Mouse (Mus musculus) MEL (cell line): Measurements from ENCODE around the gene Myo10. TPM values are rescaled to one million over a fixed set of nuclear protein-coding genes. Genes with fewer than 3 reads are reported as not detected.

Experiments used
- DNase-seq: peaks from one replicate; pipeline ENCODE4 v3.0.0; 2011; ENCODE audit warnings: low read depth, low spot score
- H3K27ac ChIP-seq: 2 replicates; pipeline ENCODE4 v1.5.1; 2012; ENCODE audit warnings: low read depth, mild to moderate bottlenecking, control low read depth, low read length, moderate library complexity; ENCODE audit not compliant: control insufficient read depth
- H3K27me3 ChIP-seq, 2 experiments: fragments of 150-350 bp in 1 of 2; sonication (generic) in 1 of 2; 2 replicates each; pipeline ENCODE4 v1.6.1; 2012; ENCODE audit warnings: low read length in 2 of 2, mild to moderate bottlenecking in 2 of 2, improper control_type of control experiment in 1 of 2, moderate library complexity in 1 of 2; ENCODE audit not compliant: insufficient read depth in 2 of 2, control insufficient read depth in 1 of 2
- H3K36me3 ChIP-seq, 2 experiments: 2 replicates each; pipeline ENCODE4 v1.6.1; 2012 to 2014; ENCODE audit warnings: low read length in 2 of 2, improper control_type of control experiment in 1 of 2, inconsistent platforms in 1 of 2, mild to moderate bottlenecking in 1 of 2; ENCODE audit not compliant: insufficient read depth in 2 of 2, control insufficient read depth in 1 of 2
- H3K4me1 ChIP-seq, 2 experiments: fragments of 150-350 bp in 1 of 2; sonication (generic) in 1 of 2; 2 replicates each; pipeline ENCODE4 v1.6.1; 2012; ENCODE audit warnings: low read length in 2 of 2, improper control_type of control experiment in 1 of 2, mild to moderate bottlenecking in 1 of 2; ENCODE audit not compliant: insufficient read depth in 2 of 2, control insufficient read depth in 1 of 2
- H3K4me3 ChIP-seq, 2 experiments: fragments of 150-350 bp in 1 of 2; sonication (generic) in 1 of 2; 2 replicates each; pipeline ENCODE4 v1.5.1; 2012; ENCODE audit warnings: low read depth in 2 of 2, low read length in 2 of 2, mild to moderate bottlenecking in 2 of 2, moderate library complexity in 2 of 2, control low read depth in 1 of 2, improper control_type of control experiment in 1 of 2; ENCODE audit not compliant: control insufficient read depth in 1 of 2, insufficient read depth in 1 of 2
- H3K79me2 ChIP-seq: 2 replicates; pipeline ENCODE4 v1.6.1; 2012; ENCODE audit warnings: mild to moderate bottlenecking, low read length, moderate library complexity; ENCODE audit not compliant: control insufficient read depth, poor library complexity, insufficient read depth
- H3K9ac ChIP-seq: 2 replicates; pipeline ENCODE4 v1.6.1; 2012; ENCODE audit warnings: low read depth, mild to moderate bottlenecking, control low read depth, low read length, moderate library complexity; ENCODE audit not compliant: control insufficient read depth, poor library complexity, severe bottlenecking
- H3K9me3 ChIP-seq: fragments of 150-350 bp; sonication (generic); replicated peaks from 2 replicates; pipeline ENCODE4 v1.6.1; 2012; ENCODE audit warnings: mild to moderate bottlenecking, low read length, improper control_type of control experiment, moderate library complexity; ENCODE audit not compliant: insufficient read depth
- CHD1 ChIP-seq: IDR thresholded peaks from 2 replicates; pipeline ENCODE4 v1.6.1; 2012; ENCODE audit warnings: low read depth, mild to moderate bottlenecking, inconsistent platforms, low read length, improper control_type of control experiment
- CHD2 ChIP-seq: IDR thresholded peaks from 2 replicates; pipeline ENCODE4 v1.6.1; 2011; ENCODE audit warnings: low read length, improper control_type of control experiment
- ELF1 ChIP-seq: IDR thresholded peaks from 2 replicates; pipeline ENCODE4 v1.6.1; 2014; ENCODE audit warnings: low read depth, mild to moderate bottlenecking, inconsistent platforms, low read length, improper control_type of control experiment, moderate library complexity
- EP300 ChIP-seq, 2 experiments: IDR thresholded peaks; 2 replicates each; pipeline ENCODE4 v1.6.1; 2011; ENCODE audit warnings: improper control_type of control experiment in 2 of 2, low read length in 2 of 2, low read depth in 1 of 2, mild to moderate bottlenecking in 1 of 2
- ETS1 ChIP-seq: IDR thresholded peaks from 2 replicates; pipeline ENCODE4 v1.6.1; 2012; ENCODE audit warnings: low read depth, mild to moderate bottlenecking, inconsistent platforms, low read length, improper control_type of control experiment, moderate library complexity
- GABPA ChIP-seq: IDR thresholded peaks from 2 replicates; pipeline ENCODE4 v1.6.1; 2012; ENCODE audit warnings: low read depth, mild to moderate bottlenecking, inconsistent platforms, low read length, improper control_type of control experiment, moderate library complexity
- GATA1 ChIP-seq: IDR thresholded peaks from 2 replicates; pipeline ENCODE4 v1.6.1; 2011; ENCODE audit warnings: low read depth, low read length, improper control_type of control experiment
- JUND ChIP-seq: IDR thresholded peaks from 2 replicates; pipeline ENCODE4 v1.6.1; 2011; ENCODE audit warnings: low read depth, mild to moderate bottlenecking, improper control_type of control experiment, low read length
- KAT2A ChIP-seq: conservative IDR thresholded peaks from 2 replicates; pipeline ENCODE4 v1.6.1; 2012; ENCODE audit warnings: low read depth, low read length, improper control_type of control experiment, inconsistent platforms
- MAZ ChIP-seq: IDR thresholded peaks from 2 replicates; pipeline ENCODE4 v1.6.1; 2012; ENCODE audit warnings: low read depth, mild to moderate bottlenecking, inconsistent platforms, low read length, improper control_type of control experiment
- MEF2A ChIP-seq: IDR thresholded peaks from 2 replicates; pipeline ENCODE4 v1.6.1; 2014; ENCODE audit warnings: low read depth, mild to moderate bottlenecking, inconsistent platforms, low read length, improper control_type of control experiment; ENCODE audit not compliant: poor library complexity, insufficient replicate concordance, severe bottlenecking; ENCODE audit errors: extremely low read depth
- MXI1 ChIP-seq: IDR thresholded peaks from 2 replicates; pipeline ENCODE4 v1.6.1; 2011; ENCODE audit warnings: mild to moderate bottlenecking, low read depth, low read length, improper control_type of control experiment
- MYB ChIP-seq: IDR thresholded peaks from 2 replicates; pipeline ENCODE4 v1.6.1; 2011; ENCODE audit warnings: mild to moderate bottlenecking, low read depth, low read length, improper control_type of control experiment
- MYC ChIP-seq: IDR thresholded peaks from 2 replicates; pipeline ENCODE4 v1.6.1; 2011; ENCODE audit warnings: low read depth, mild to moderate bottlenecking, low read length, improper control_type of control experiment, moderate library complexity
- NELFE ChIP-seq: IDR thresholded peaks from 2 replicates; pipeline ENCODE4 v1.6.1; 2011; ENCODE audit warnings: low read depth, low read length, improper control_type of control experiment
- NRF1 ChIP-seq: IDR thresholded peaks from 2 replicates; pipeline ENCODE4 v1.6.1; 2014; ENCODE audit warnings: low read depth, mild to moderate bottlenecking, inconsistent platforms, low read length, improper control_type of control experiment, moderate library complexity; ENCODE audit not compliant: poor library complexity, insufficient read depth, severe bottlenecking
- POLR2A ChIP-seq, 2 experiments: IDR thresholded peaks; 2 replicates each; pipeline ENCODE4 v1.6.1; 2011 to 2012; ENCODE audit warnings: low read length in 2 of 2, mild to moderate bottlenecking in 2 of 2, control low read depth in 1 of 2, improper control_type of control experiment in 1 of 2, low read depth in 1 of 2, moderate library complexity in 1 of 2; ENCODE audit not compliant: control insufficient read depth in 1 of 2, insufficient read depth in 1 of 2, poor library complexity in 1 of 2
- POLR2AphosphoS2 ChIP-seq: IDR thresholded peaks from 2 replicates; pipeline ENCODE4 v1.6.1; 2011; ENCODE audit warnings: low read length, improper control_type of control experiment
- RCOR1 ChIP-seq: IDR thresholded peaks from 2 replicates; pipeline ENCODE4 v1.6.1; 2012; ENCODE audit warnings: low read depth, mild to moderate bottlenecking, inconsistent platforms, low read length, improper control_type of control experiment
- SMC3 ChIP-seq: IDR thresholded peaks from 2 replicates; pipeline ENCODE4 v1.6.1; 2011; ENCODE audit warnings: low read depth, low read length, improper control_type of control experiment
- TAL1 ChIP-seq: IDR thresholded peaks from 2 replicates; pipeline ENCODE4 v1.6.1; 2012; ENCODE audit warnings: mild to moderate bottlenecking, inconsistent platforms, low read length, moderate library complexity, mixed read lengths
- TBP ChIP-seq: IDR thresholded peaks from 2 replicates; pipeline ENCODE4 v1.8.0; 2011; ENCODE audit warnings: low read depth, low read length, improper control_type of control experiment
- TCF12 ChIP-seq: IDR thresholded peaks from 2 replicates; pipeline ENCODE4 v1.6.1; 2014; ENCODE audit warnings: low read depth, mild to moderate bottlenecking, inconsistent platforms, low read length, improper control_type of control experiment, moderate library complexity
- USF2 ChIP-seq, 2 experiments: IDR thresholded peaks; 2 replicates each; pipeline ENCODE4 v1.6.1; 2011 to 2012; ENCODE audit warnings: improper control_type of control experiment in 2 of 2, low read length in 2 of 2, borderline replicate concordance in 1 of 2, inconsistent platforms in 1 of 2, low read depth in 1 of 2, mild to moderate bottlenecking in 1 of 2; ENCODE audit not compliant: insufficient read depth in 1 of 2
- ZKSCAN1 ChIP-seq: IDR thresholded peaks from 2 replicates; pipeline ENCODE4 v1.6.1; 2012; ENCODE audit warnings: low read depth, mild to moderate bottlenecking, inconsistent platforms, low read length, improper control_type of control experiment, moderate library complexity
- ZMIZ1 ChIP-seq: IDR thresholded peaks from 2 replicates; pipeline ENCODE4 v1.6.1; 2012; ENCODE audit warnings: low read depth, mild to moderate bottlenecking, inconsistent platforms, low read length, improper control_type of control experiment, moderate library complexity
- polyA plus RNA-seq, 2 experiments: library from polyadenylated mRNA; stranded (reverse) in 1 of 2; unstranded in 1 of 2; fragments of >175 nt in 1 of 2; fragments of >200 nt in 1 of 2; gene quantifications; 2 replicates each; pipeline versions ENCODE4 v1.2.1 to v1.2.4; 2012; ENCODE audit warnings: low replicate concordance in 2 of 2, low read depth in 1 of 2; ENCODE audit not compliant: insufficient read length in 2 of 2, insufficient read depth in 1 of 2, missing spikeins in 1 of 2
- total RNA-seq: library from RNA; depleted of rRNA; stranded (reverse); fragments of 300-350 nt; gene quantifications from 2 replicates; pipeline ENCODE4 v1.2.3, GENCODE M21; 2012

Myo10 gene
- total and polyA plus RNA-seq, 3 experiments = 0.01 TPM; not detected in 2

DNA sequence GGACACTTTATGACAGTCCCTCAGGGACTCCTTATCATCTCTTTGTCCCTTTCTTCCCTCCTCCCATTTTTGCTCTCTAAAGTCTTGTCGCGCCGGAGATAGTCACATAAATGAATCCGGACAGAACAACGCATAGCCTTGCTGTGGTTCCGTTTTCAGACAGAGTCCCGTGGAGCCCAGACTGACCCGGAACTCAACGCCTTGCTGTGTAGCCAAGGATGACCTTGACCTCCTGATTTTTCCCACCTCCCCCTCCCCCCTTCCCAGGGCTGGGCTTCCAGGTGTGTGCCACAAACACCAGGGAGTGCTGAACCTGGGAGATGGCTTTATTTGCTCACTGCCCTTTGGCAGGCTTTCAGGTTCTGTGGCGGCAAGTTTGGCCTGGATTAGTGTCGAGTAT is 10.6 kb downstream of the Myo10 start:
- Histone ChIP-seq H3K79me2 (no peaks in the 10 kb centered on the region), H3K36me3 (no peaks in the 10 kb centered on the region), H3K27me3 (no peaks in the 10 kb centered on the region), H3K9me3 (no peaks in the 10 kb centered on the region), H3K4me1 (no peaks in the 10 kb centered on the region), H3K27ac (no peak overlapping the region), H3K4me3 (no peak overlapping the region), H3K9ac (no peak overlapping the region)
- no peak for DNase-seq
- TF ChIP-seq POLR2AphosphoS2 = no peak
- no peak for TF ChIP-seq GATA1
- no peak for TF ChIP-seq CHD2
- TF ChIP-seq ZKSCAN1 = no peak
- TF ChIP-seq POLR2A (IDR thresholded peaks at IDR 0.05; ENCODE audit: control insufficient read depth in 1 of 2, insufficient read depth in 1 of 2, low read depth in 1 of 2, low read length in 2 of 2, poor library complexity in 1 of 2) = no peak
- no peak for TF ChIP-seq TCF12
- no peak for TF ChIP-seq NRF1
- TF ChIP-seq MYB = no peak
- TF ChIP-seq NELFE = no peak
- no peak for TF ChIP-seq MXI1
- no peak for TF ChIP-seq MAZ
- TF ChIP-seq EP300 (IDR thresholded peaks at IDR 0.05; ENCODE audit: low read depth in 1 of 2, low read length in 2 of 2) = no peak
- TF ChIP-seq KAT2A = no peak
- TF ChIP-seq SMC3 = no peak
- no peak for TF ChIP-seq ELF1
- no peak for TF ChIP-seq JUND
- no peak for TF ChIP-seq CHD1
- TF ChIP-seq MEF2A = no peak
- no peak for TF ChIP-seq ZMIZ1

DNA sequence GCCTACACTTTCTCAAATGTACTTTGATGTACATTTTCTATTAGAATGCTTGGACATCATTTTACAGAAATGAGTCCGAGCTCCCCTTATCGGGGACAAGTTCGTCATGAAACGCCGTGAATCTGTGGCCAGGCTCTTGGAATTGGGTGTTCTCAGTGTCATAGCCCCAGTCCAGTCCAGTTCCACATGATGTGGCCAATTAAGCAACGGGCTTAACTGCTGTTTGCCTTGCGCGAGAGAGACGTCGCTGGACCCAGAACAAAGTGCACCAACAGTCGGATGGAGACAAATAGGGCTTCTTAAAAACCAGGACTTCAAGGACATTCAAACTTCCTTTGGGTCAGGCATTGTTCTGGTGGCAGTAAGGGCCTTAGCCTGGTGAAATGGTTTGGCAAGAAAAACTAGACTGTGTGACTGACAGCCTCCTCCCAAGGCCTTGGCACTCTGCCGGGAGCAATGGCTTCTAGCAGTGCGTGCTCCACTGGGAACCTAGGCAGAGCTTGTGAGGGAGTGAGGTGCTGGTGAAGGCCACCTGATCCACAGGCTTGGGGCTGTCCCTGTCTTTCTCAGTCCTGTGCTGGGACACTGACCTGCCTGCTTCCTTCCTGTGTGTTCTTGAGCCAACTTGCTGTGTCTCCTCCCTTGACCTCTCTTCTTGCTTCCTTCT is 11.5 kb downstream of the Myo10 start:
- Histone ChIP-seq H3K4me1 (no peaks in the 10 kb centered on the region), H3K79me2 (no peaks in the 10 kb centered on the region), H3K9me3 (no peaks in the 10 kb centered on the region), H3K36me3 (no peaks in the 10 kb centered on the region), H3K27ac (no peak overlapping the region), H3K4me3 (no peak overlapping the region), H3K9ac (no peak overlapping the region), H3K27me3 (no peaks in the 10 kb centered on the region)
- DNase-seq = no peak
- no peak for TF ChIP-seq USF2 (IDR thresholded peaks at IDR 0.05; ENCODE audit: borderline replicate concordance in 1 of 2, insufficient read depth in 1 of 2, low read depth in 1 of 2, low read length in 2 of 2)
- no peak for TF ChIP-seq ETS1
- TF ChIP-seq TBP = no peak
- TF ChIP-seq CHD2 = no peak
- no peak for TF ChIP-seq ELF1
- TF ChIP-seq RCOR1 = no peak
- no peak for TF ChIP-seq GABPA
- no peak for TF ChIP-seq TAL1
- no peak for TF ChIP-seq MYC
